Comparison of ENCODE assay signal across 9 mouse cellular contexts in genomic region chr2:93954781-93955578, GRCm38 (mm10). TPM values are rescaled to one million over a fixed set of nuclear protein-coding genes. Genes with fewer than 3 reads are reported as not detected.
A peak's percentile ranks its signal among the peaks of the same experiment; 100 is the strongest.
DNase-seq lines count a peak whose midpoint lies in the region; ATAC-seq and TF ChIP-seq lines count a peak whose summit lies in the region.
"Had no signal": no experiment of that assay in that cellular context is flagged by ENCODE, and none has a peak within 500 bp of the region (broad histone marks: within the 10 kb centered on the region; RNA-seq: fewer than 3 reads in every experiment).

No protein-coding gene starts in this region.

- peak; percentile 49 to 53 for DNase-seq in left cerebral cortex, adult 2 months (ENCODE audit: extremely low spot score in 1 of 2, low spot score in 2 of 2)
- DNase-seq in left cerebral cortex, adult 11 months (ENCODE audit: low spot score), result no peak
- DNase-seq in cerebellum, adult 2 months, result peak; percentile 71 to 77
- peak; percentile 49 for DNase-seq in forebrain, embryonic 14.5 days (ENCODE audit: low spot score)
- no peak for DNase-seq in spleen, postnatal 36 days (ENCODE audit: low spot score in 2 of 2)
- no peak for DNase-seq in testis, postnatal 14 days (ENCODE audit: low spot score)

- peak overlapping the region; percentile 93 for H3K4me2 ChIP-seq in forebrain, embryonic 14.5 days (ENCODE audit: low read length)
- H3K4me2 ChIP-seq in limb, embryonic 12.5 days, result peak overlapping the region; percentile 96
- peak overlapping the region; percentile 96 for H3K4me2 ChIP-seq in neural tube, embryonic 14.5 days (ENCODE audit: low read depth, low read length)

- no peaks in the 10 kb centered on the region for H3K36me3 ChIP-seq in forebrain, embryonic 14.5 days (ENCODE audit: control insufficient read depth, insufficient read depth, low read length)
- no peaks in the 10 kb centered on the region for H3K36me3 ChIP-seq in limb, embryonic 12.5 days
- no peaks in the 10 kb centered on the region for H3K36me3 ChIP-seq in neural tube, embryonic 14.5 days (ENCODE audit: control insufficient read depth, insufficient read depth, low read length)

- intact Hi-C loops in left cerebral cortex, adult 2 months (cut with DNase I), result loop anchor here (2.0 kb wide), 1 partner anchor 26 kb away; no protein-coding TSS in a partner anchor

- 0 out of 2 replicates have a peak, but pooled peaks cover 4% of the 10 kb centered on the region for H3K4me1 ChIP-seq in cerebellum, adult 2 months (ENCODE audit: control insufficient read depth, insufficient read depth, low read length)
- H3K4me1 ChIP-seq in forebrain, embryonic 14.5 days (ENCODE audit: control insufficient read depth, insufficient read depth, low read length), result peaks cover 23% of the 10 kb centered on the region
- H3K4me1 ChIP-seq in limb, embryonic 12.5 days (replicated peaks), result peaks cover 28% of the 10 kb centered on the region
- H3K4me1 ChIP-seq in neural tube, embryonic 14.5 days (ENCODE audit: control insufficient read depth, insufficient read depth, low read length), result peaks cover 5% of the 10 kb centered on the region; the same call in 1 of the 2 replicates

- 1% methylated on average over 32 of the region's 32 CpGs for WGBS in cerebellum, adult 2 months
- WGBS in forebrain, embryonic 14.5 days, result under 1% methylated on average over 32 of the region's 32 CpGs
- WGBS in limb, embryonic 12.5 days, result 2% methylated on average over 32 of the region's 32 CpGs
- 1% methylated on average over 32 of the region's 32 CpGs for WGBS in neural tube, embryonic 14.5 days

- H3K27me3 ChIP-seq in cerebellum, adult 2 months (ENCODE audit: control insufficient read depth, insufficient read depth, low read length), result no peaks in the 10 kb centered on the region
- no peaks in the 10 kb centered on the region for H3K27me3 ChIP-seq in forebrain, embryonic 14.5 days (replicated peaks; ENCODE audit: control insufficient read depth, insufficient read depth, low read length)
- H3K27me3 ChIP-seq in limb, embryonic 12.5 days, result peaks cover 87% of the 10 kb centered on the region
- H3K27me3 ChIP-seq in neural tube, embryonic 14.5 days (ENCODE audit: control insufficient read depth, insufficient read depth, low read length), result peaks cover 8% of the 10 kb centered on the region; the same call in 1 of the 2 replicates

- ATAC-seq in forebrain, embryonic 14.5 days, result no peak
- ATAC-seq in limb, embryonic 12.5 days (ENCODE audit: insufficient number of reproducible peaks, insufficient read depth, low FRiP score, low TSS enrichment, low read depth), result no peak
- no peak for ATAC-seq in neural tube, embryonic 14.5 days (ENCODE audit: low read depth)

- no peak for TF ChIP-seq CTCF in left cerebral cortex, adult 2 months (IDR thresholded peaks at IDR 0.05)
- TF ChIP-seq CTCF in cerebellum, adult 2 months (IDR thresholded peaks at IDR 0.05; ENCODE audit: borderline replicate concordance, insufficient read depth, low read depth, low read length), result 0 out of 2 replicates have a peak, but pooled peaks have one; percentile 9

- H3K9me3 ChIP-seq in forebrain, embryonic 14.5 days (replicated peaks; ENCODE audit: control insufficient read depth, low read length), result no peaks in the 10 kb centered on the region
- no peaks in the 10 kb centered on the region for H3K9me3 ChIP-seq in limb, embryonic 12.5 days
- H3K9me3 ChIP-seq in neural tube, embryonic 14.5 days (ENCODE audit: control insufficient read depth, low read length), result no peaks in the 10 kb centered on the region

- peak overlapping the region; percentile 93 for H3K27ac ChIP-seq in left cerebral cortex, adult 2 months
- H3K27ac ChIP-seq in cerebellum, adult 2 months (ENCODE audit: insufficient read depth, low read length), result peak overlapping the region; percentile 77
- H3K27ac ChIP-seq in forebrain, embryonic 14.5 days (ENCODE audit: low read depth, low read length), result peak overlapping the region; percentile 97
- H3K27ac ChIP-seq in limb, embryonic 12.5 days, result no peak overlapping the region
- no peak overlapping the region for H3K27ac ChIP-seq in neural tube, embryonic 14.5 days (ENCODE audit: low read depth, low read length)
- H3K27ac ChIP-seq: macrophage had no signal

- TF ChIP-seq POLR2A in cerebellum, adult 2 months (IDR thresholded peaks at IDR 0.05; ENCODE audit: borderline replicate concordance, insufficient read depth, low read length), result no peak

- H3K4me3 ChIP-seq in left cerebral cortex, adult 2 months, result peak overlapping the region; percentile 84
- H3K4me3 ChIP-seq in cerebellum, adult 2 months (replicated peaks; ENCODE audit: insufficient read depth, low read depth, low read length), result peak overlapping the region; percentile 66
- peak overlapping the region; percentile 78 for H3K4me3 ChIP-seq in forebrain, embryonic 14.5 days (ENCODE audit: low read depth, low read length)
- peak overlapping the region; percentile 63 for H3K4me3 ChIP-seq in limb, embryonic 12.5 days (replicated peaks)
- H3K4me3 ChIP-seq in neural tube, embryonic 14.5 days (ENCODE audit: low read depth, low read length), result peak overlapping the region; percentile 66

- H3K9ac ChIP-seq in forebrain, embryonic 14.5 days (ENCODE audit: low read length), result peak overlapping the region; percentile 91
- H3K9ac ChIP-seq in limb, embryonic 12.5 days (replicated peaks), result no peak overlapping the region
- H3K9ac ChIP-seq in neural tube, embryonic 14.5 days (replicated peaks; ENCODE audit: low read depth, low read length), result peak overlapping the region; percentile 77

RNA-seq across cellular contexts. Expression of gene Gm13889, which starts 2.0 kb away (rescaled TPM):
- 10 to 100 TPM; 42.4 to 63.0 TPM for total RNA-seq in left cerebral cortex, adult 2 months (2021)
- 47.8 and 49.0 TPM in 2 replicates for polyA plus RNA-seq in cerebellum, adult 2 months (2012; rRNA removed)
- 23.9 and 28.6 TPM in 2 replicates for polyA plus RNA-seq in forebrain, embryonic 14.5 days (2014; fragmentation: Nextera tagmentation; extraction: Ambion mirVana)
- 1.2 and 1.9 TPM in 2 replicates for polyA plus RNA-seq in limb, embryonic 12.5 days (2016; fragmentation: Nextera tagmentation; extraction: Ambion mirVana)
- 12.3 and 12.8 TPM in 2 replicates for polyA plus RNA-seq in neural tube, embryonic 14.5 days (2014; fragmentation: Nextera tagmentation; extraction: Ambion mirVana)
- polyA plus RNA-seq: macrophage had no signal

RNA-seq across cellular contexts. Expression of gene Gm27027, which starts 41.2 kb away (rescaled TPM):
- not detected for total RNA-seq in left cerebral cortex, adult 2 months (2021)
- polyA plus RNA-seq in cerebellum, adult 2 months (2012; rRNA removed), result 0.26 and 0.57 TPM in 2 replicates
- polyA plus RNA-seq in forebrain, embryonic 14.5 days (2014; fragmentation: Nextera tagmentation; extraction: Ambion mirVana), result not detected in 2 replicates
- not detected in 2 replicates for polyA plus RNA-seq in limb, embryonic 12.5 days (2016; fragmentation: Nextera tagmentation; extraction: Ambion mirVana)
- polyA plus RNA-seq in neural tube, embryonic 14.5 days (2014; fragmentation: Nextera tagmentation; extraction: Ambion mirVana), result not detected in 2 replicates
- polyA plus RNA-seq: macrophage had no signal

RNA-seq across cellular contexts. Expression of gene Alkbh3, which starts 55.6 kb away (rescaled TPM):
- total RNA-seq in left cerebral cortex, adult 2 months (2021), result 10 to 100 TPM; 26.1 to 28.1 TPM
- polyA plus RNA-seq in cerebellum, adult 2 months (2012; rRNA removed), result 52.7 and 54.5 TPM in 2 replicates
- polyA plus RNA-seq in forebrain, embryonic 14.5 days (2014; fragmentation: Nextera tagmentation; extraction: Ambion mirVana), result 47.5 and 52.2 TPM in 2 replicates
- 62.4 and 67.8 TPM in 2 replicates for polyA plus RNA-seq in limb, embryonic 12.5 days (2016; fragmentation: Nextera tagmentation; extraction: Ambion mirVana)
- polyA plus RNA-seq in neural tube, embryonic 14.5 days (2014; fragmentation: Nextera tagmentation; extraction: Ambion mirVana), result 51.4 and 57.5 TPM in 2 replicates

Comparison
In these comparisons a context has a peak if more than half of its experiments do, and no peak if none do; other contexts are left out.
1. DNase-seq: peak in left cerebral cortex, adult 2 months (2 of 2), cerebellum, adult 2 months (2 of 2) and forebrain, embryonic 14.5 days (single experiment); none in left cerebral cortex, adult 11 months (single experiment), spleen, postnatal 36 days (0 of 2) and testis, postnatal 14 days (single experiment).
2. H3K27ac ChIP-seq: peak in left cerebral cortex, adult 2 months (single experiment), cerebellum, adult 2 months (single experiment) and forebrain, embryonic 14.5 days (single experiment); none in limb, embryonic 12.5 days (single experiment) and neural tube, embryonic 14.5 days (single experiment).
3. Peak in every context shown above with its lines, with median percentiles within 50 percentile points of each other: H3K4me3 ChIP-seq and H3K4me2 ChIP-seq.